In the genomic region with DNA sequence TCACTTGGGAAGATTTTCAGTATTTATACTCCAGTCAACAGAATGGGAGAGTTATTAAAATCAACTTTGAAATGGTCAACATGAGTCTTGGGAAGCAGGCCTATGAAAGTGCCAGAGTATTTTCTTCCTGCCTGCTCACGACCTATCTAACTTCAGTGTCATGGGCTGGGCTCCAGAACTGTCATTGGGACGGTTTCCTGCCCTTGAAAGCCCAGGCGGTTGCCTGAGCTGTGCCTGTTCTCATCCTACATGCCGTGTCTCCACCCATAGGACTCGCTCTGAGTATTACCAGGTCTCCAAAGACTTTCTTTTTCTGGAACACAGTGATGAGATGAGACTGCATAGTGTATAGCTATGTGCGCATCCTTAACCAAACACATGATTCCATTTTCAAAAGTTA, we compare ENCODE assay signal across 36 mouse cellular contexts. TPM values are rescaled to one million over a fixed set of nuclear protein-coding genes. Genes with fewer than 3 reads are reported as not detected.
DNase-seq lines count a peak whose midpoint lies in the region; ATAC-seq and TF ChIP-seq lines count a peak whose summit lies in the region.
"Had no signal": no experiment of that assay in that cellular context is flagged by ENCODE, and none has a peak within 500 bp of the region (broad histone marks: within the 10 kb centered on the region; RNA-seq: fewer than 3 reads in every experiment).

No protein-coding gene starts in this region.

- H3K9me3 ChIP-seq in kidney, embryonic 16.5 days (ENCODE audit: low read length), result no peaks in the 10 kb centered on the region
- H3K9me3 ChIP-seq: embryonic facial prominence, embryonic 13.5 days; forebrain, embryonic 10.5 days; forebrain, embryonic 15.5 days; hindbrain, embryonic 10.5 days; intestine, embryonic 15.5 days; limb, embryonic 12.5 days; liver, embryonic 15.5 days; lung, embryonic 15.5 days; neural tube, embryonic 12.5 days had no signal

- 70% methylated on average over 6 of the region's 6 CpGs for WGBS in kidney, adult 2 months
- 64% methylated on average over 6 of the region's 6 CpGs for WGBS in kidney, embryonic 16.5 days

- 0 out of 2 replicates have a peak, but pooled peaks cover 2% of the 10 kb centered on the region for H3K4me1 ChIP-seq in kidney, adult 2 months (ENCODE audit: control insufficient read depth, insufficient read depth, low read length)
- peaks cover 10% of the 10 kb centered on the region; the same call in 1 of the 2 replicates for H3K4me1 ChIP-seq in kidney, embryonic 16.5 days (ENCODE audit: insufficient read depth, low read length)
- H3K4me1 ChIP-seq: forebrain, embryonic 10.5 days; forebrain, embryonic 15.5 days; intestine, embryonic 15.5 days; limb, embryonic 12.5 days; liver, embryonic 15.5 days; lung, embryonic 15.5 days; neural tube, embryonic 12.5 days had no signal

- DNase-seq in adrenal gland, adult 2 months, result peak; percentile 68
- DNase-seq in adrenal gland, postnatal 4 days (ENCODE audit: low spot score in 2 of 2), result no peak
- DNase-seq in kidney, adult 2 months, result peak; percentile 51
- DNase-seq in adrenal gland, postnatal 10 days, result peak; percentile 40
- peak; percentile 33 to 49 for DNase-seq in kidney, postnatal 36 days
- no peak for DNase-seq in cerebellum, postnatal 10 days
- DNase-seq: cerebellum, adult 11 months; cerebellum, adult 9-10 months; gastrocnemius, postnatal 25 days; heart, adult 2 months; layer of hippocampus, adult 9-11 months; right cerebral cortex, adult 18-20 months; spleen, adult 18-20 months; thymus, postnatal 14 days had no signal

- no peak for ATAC-seq in kidney, embryonic 16.5 days (ENCODE audit: low FRiP score, low TSS enrichment)
- ATAC-seq: activated CD4-positive, CD25-positive, alpha-beta regulatory T cell, adult 4 months; forebrain, embryonic 15.5 days; hindbrain, postnatal 0 days; intestine, embryonic 15.5 days had no signal

- TF ChIP-seq POLR2A in kidney, adult 2 months (IDR thresholded peaks at IDR 0.05; ENCODE audit: low read depth, low read length), result no peak

- no peaks in the 10 kb centered on the region for H3K27me3 ChIP-seq in kidney, adult 2 months (replicated peaks; ENCODE audit: control insufficient read depth, insufficient read depth, low read length)
- H3K27me3 ChIP-seq in kidney, embryonic 16.5 days (ENCODE audit: insufficient read depth, low read length), result no peaks in the 10 kb centered on the region
- H3K27me3 ChIP-seq: CH12.LX; embryonic facial prominence, embryonic 13.5 days; forebrain, embryonic 15.5 days; intestine, embryonic 15.5 days; limb, embryonic 12.5 days; liver, embryonic 15.5 days; lung, embryonic 15.5 days; neural tube, embryonic 12.5 days had no signal

- no peak overlapping the region for H3K4me2 ChIP-seq in kidney, embryonic 16.5 days (replicated peaks; ENCODE audit: low read depth, low read length)
- H3K4me2 ChIP-seq: embryonic facial prominence, embryonic 13.5 days; forebrain, embryonic 15.5 days; intestine, embryonic 15.5 days; limb, embryonic 12.5 days; liver, embryonic 15.5 days; lung, embryonic 15.5 days; midbrain, embryonic 11.5 days; neural tube, embryonic 12.5 days had no signal

- no peak overlapping the region for H3K4me3 ChIP-seq in kidney, adult 2 months (ENCODE audit: insufficient read depth, low read depth, low read length)
- H3K4me3 ChIP-seq in kidney, embryonic 16.5 days (ENCODE audit: low read length), result no peak overlapping the region
- H3K4me3 ChIP-seq: embryonic facial prominence, embryonic 13.5 days; forebrain, embryonic 10.5 days; forebrain, embryonic 15.5 days; heart, adult 2 months; hindbrain, embryonic 10.5 days; intestine, embryonic 15.5 days; limb, embryonic 12.5 days; liver, embryonic 15.5 days; lung, embryonic 15.5 days; myocyte; neural tube, embryonic 12.5 days had no signal

- no peak overlapping the region for H3K27ac ChIP-seq in kidney, adult 2 months (ENCODE audit: insufficient read depth, low read depth, low read length)
- H3K27ac ChIP-seq in kidney, embryonic 16.5 days (ENCODE audit: low read length), result no peak overlapping the region
- H3K27ac ChIP-seq: embryonic facial prominence, embryonic 13.5 days; forebrain, embryonic 10.5 days; forebrain, embryonic 15.5 days; heart, adult 2 months; hindbrain, embryonic 10.5 days; hindbrain, postnatal 0 days; intestine, embryonic 15.5 days; limb, embryonic 12.5 days; liver, embryonic 15.5 days; lung, embryonic 15.5 days; neural tube, embryonic 12.5 days had no signal

- TF ChIP-seq CTCF in kidney, adult 2 months (conservative IDR thresholded peaks at IDR 0.05; ENCODE audit: insufficient read depth, insufficient read length, low read depth, low read length), result no peak

- H3K36me3 ChIP-seq in kidney, adult 2 months (ENCODE audit: control insufficient read depth, insufficient read depth, low read length), result no peaks in the 10 kb centered on the region
- H3K36me3 ChIP-seq in kidney, embryonic 16.5 days (ENCODE audit: insufficient read depth, low read length), result no peaks in the 10 kb centered on the region
- H3K36me3 ChIP-seq: embryonic facial prominence, embryonic 13.5 days; forebrain, embryonic 10.5 days; forebrain, embryonic 15.5 days; hindbrain, embryonic 10.5 days; intestine, embryonic 15.5 days; limb, embryonic 12.5 days; liver, embryonic 15.5 days; lung, embryonic 15.5 days; neural tube, embryonic 12.5 days had no signal

- H3K9ac ChIP-seq in kidney, embryonic 16.5 days (replicated peaks; ENCODE audit: low read length), result no peak overlapping the region
- H3K9ac ChIP-seq: embryonic facial prominence, embryonic 13.5 days; forebrain, embryonic 15.5 days; intestine, embryonic 15.5 days; limb, embryonic 12.5 days; liver, embryonic 15.5 days; lung, embryonic 15.5 days; neural tube, embryonic 12.5 days had no signal

RNA-seq across cellular contexts. Expression of a gene that starts 30.5 kb away (rescaled TPM):
- 10 to 100 TPM; 25.4 to 31.0 TPM for total RNA-seq in adrenal gland, adult 2 months (2021)
- 48.4 and 53.3 TPM in 2 replicates for polyA plus RNA-seq in adrenal gland, adult 2 months (2012; rRNA removed)
- total RNA-seq in adrenal gland, postnatal 4 days (2021), result 10 to 100 TPM; 31.7 to 34.1 TPM
- polyA plus RNA-seq in kidney, adult 2 months (2012; rRNA removed), result 28.7 and 33.5 TPM in 2 replicates
- 70.2 and 74.5 TPM in 2 replicates for polyA plus RNA-seq in kidney, embryonic 16.5 days (2015; fragmentation: Nextera tagmentation; extraction: Ambion mirVana)
- 10 to 100 TPM; 27.0 to 30.2 TPM for total RNA-seq in adrenal gland, postnatal 10 days (2021)

RNA-seq across cellular contexts. Expression of a gene that starts 44.8 kb away (rescaled TPM):
- total RNA-seq in adrenal gland, adult 2 months (2021), result 100 to 1,000 TPM; 357 to 547 TPM
- polyA plus RNA-seq in adrenal gland, adult 2 months (2012; rRNA removed), result 261 and 295 TPM in 2 replicates
- total RNA-seq in adrenal gland, postnatal 4 days (2021), result 100 to 1,000 TPM; 363 to 371 TPM
- polyA plus RNA-seq in kidney, adult 2 months (2012; rRNA removed), result 307 and 333 TPM in 2 replicates
- polyA plus RNA-seq in kidney, embryonic 16.5 days (2015; fragmentation: Nextera tagmentation; extraction: Ambion mirVana), result 524 and 536 TPM in 2 replicates
- 100 to 1,000 TPM; 350 to 358 TPM for total RNA-seq in adrenal gland, postnatal 10 days (2021)

RNA-seq across cellular contexts. Expression of a gene that starts 45.4 kb away (rescaled TPM):
- total RNA-seq in adrenal gland, adult 2 months (2021), result under 1 TPM; 0.35 to 0.90 TPM
- polyA plus RNA-seq in adrenal gland, adult 2 months (2012; rRNA removed), result 0.06 TPM in 1 of 2 replicates, not detected in the other
- 1 to 10 TPM in 1 of 2 experiments, under 1 TPM in 1; 0.73 to 1.7 TPM for total RNA-seq in adrenal gland, postnatal 4 days (2021)
- polyA plus RNA-seq in kidney, adult 2 months (2012; rRNA removed), result 0.06 TPM in 1 of 2 replicates, not detected in the other
- 0.41 and 0.44 TPM in 2 replicates for polyA plus RNA-seq in kidney, embryonic 16.5 days (2015; fragmentation: Nextera tagmentation; extraction: Ambion mirVana)
- total RNA-seq in adrenal gland, postnatal 10 days (2021), result under 1 TPM; 0.45 to 0.84 TPM
- total RNA-seq: gastrocnemius, adult 18-20 months; gastrocnemius, postnatal 25 days; hindbrain, postnatal 0 days; left cerebral cortex, postnatal 25 days; megakaryocyte, adult 5-6 weeks; midbrain, postnatal 0 days had no signal
- polyA plus RNA-seq: C2C12; heart, embryonic 14.5 days; hindbrain, embryonic 10.5 days; hindbrain, postnatal 0 days; liver, adult 2 months; liver, embryonic 15.5 days; midbrain, embryonic 11.5 days; midbrain, postnatal 0 days; myocyte; neural tube, embryonic 12.5 days had no signal

Comparison
In these comparisons a context has a peak if more than half of its experiments do, and no peak if none do; other contexts are left out.
1. DNase-seq: peak in adrenal gland, adult 2 months (single experiment), kidney, adult 2 months (single experiment), adrenal gland, postnatal 10 days (single experiment) and kidney, postnatal 36 days (2 of 2); none in adrenal gland, postnatal 4 days (0 of 2) and cerebellum, postnatal 10 days (0 of 2).